Mouse (Mus musculus): ENCODE measurements around the gene Gm10271. TPM values are rescaled to one million over a fixed set of nuclear protein-coding genes. Genes with fewer than 3 reads are reported as not detected.

Gm10271 gene
- polyA plus RNA-seq, 1 experiment from 2014 or later: not detected

DNA sequence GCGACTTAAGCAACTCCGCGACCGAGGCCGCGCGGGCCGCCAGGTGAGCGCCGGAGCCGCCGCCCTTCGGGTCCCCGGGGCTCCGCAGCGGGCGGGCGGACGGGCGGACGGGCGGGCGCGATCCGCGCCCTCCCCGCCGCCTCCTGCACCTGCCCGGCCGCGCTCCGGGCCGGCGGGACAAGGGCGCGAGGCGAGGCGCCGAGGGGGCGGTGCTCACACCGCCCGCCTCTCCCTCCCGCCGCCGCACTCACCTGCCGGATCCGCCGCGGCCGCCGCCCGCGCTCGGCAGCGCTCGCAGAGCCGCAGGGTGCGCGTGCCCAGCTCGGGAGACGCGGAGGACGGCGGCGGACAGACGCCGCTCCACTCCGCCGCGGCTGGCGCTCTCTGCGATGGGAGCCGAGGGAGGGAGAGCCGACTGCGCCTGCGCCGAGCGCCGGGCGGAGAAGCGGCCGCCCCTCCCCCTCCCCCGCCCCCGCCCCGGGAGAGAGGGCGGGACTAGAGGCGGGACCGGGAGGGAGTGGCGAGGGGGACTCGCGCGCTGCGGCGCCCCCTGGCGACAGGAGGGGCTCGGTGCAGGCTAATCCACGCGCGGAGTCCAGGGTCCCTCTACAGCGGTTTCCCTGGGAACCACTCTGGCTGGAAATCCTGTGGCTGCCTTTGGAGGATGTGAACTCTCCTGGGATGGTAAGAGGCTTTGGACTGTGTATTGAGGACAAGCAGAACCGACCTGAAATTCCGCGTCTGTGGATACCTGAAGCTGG lies 22.2 kb downstream of the Gm10271 start, which contains the start of gene Rab3ip:
TSS of gene Rab3ip (minus strand) at position 761 of the 761 bp plus-strand sequence.
- peak within 1 kb of the TSS; percentile 83 for H3K4me3 ChIP-seq (replicated peaks)
- H3K9me3 ChIP-seq (replicated peaks): 0 out of 2 replicates have a peak, but pooled peaks cover 2% of the 10 kb centered on the region
- H3K4me2 ChIP-seq: peak within 1 kb of the TSS; percentile 76
- H3K27me3 ChIP-seq (replicated peaks): no peaks in the 10 kb centered on the region
- ATAC-seq (ENCODE audit: low FRiP score): peak; percentile 93
- peaks cover 34% of the 10 kb centered on the region for H3K4me1 ChIP-seq
- peak within 1 kb of the TSS; percentile 87 for H3K27ac ChIP-seq (replicated peaks)
- H3K36me3 ChIP-seq: no peaks in the 10 kb centered on the region
- peak within 1 kb of the TSS; percentile 80 for H3K9ac ChIP-seq (replicated peaks)
- under 1% methylated on average over 58 of the region's 103 CpGs for WGBS

- Histone ChIP-seq H3K4me3 (replicated peaks) (peak overlapping the region; percentile 83), H3K27ac (replicated peaks) (peak overlapping the region; percentile 87), H3K36me3 (no peaks in the 10 kb centered on the region), H3K9ac (replicated peaks) (peak overlapping the region; percentile 80), H3K27me3 (replicated peaks) (no peaks in the 10 kb centered on the region), H3K4me1 (peaks cover 34% of the 10 kb centered on the region), H3K9me3 (replicated peaks) (0 out of 2 replicates have a peak, but pooled peaks cover 2% of the 10 kb centered on the region), H3K4me2 (peak overlapping the region; percentile 76)
- under 1% methylated on average over 40 of the region's 44 CpGs for WGBS
- ATAC-seq (ENCODE audit: low FRiP score): peak; percentile 30
These were observed 23.0 kb downstream of the Gm10271 start for GRCm38 (mm10) chr10:116949111-116950008.

- no peaks in the 10 kb centered on the region for H3K36me3 ChIP-seq
- no peak overlapping the region for H3K9ac ChIP-seq (replicated peaks)
- peak overlapping the region; percentile 76 for H3K4me2 ChIP-seq
- 76% methylated on average over 9 of the region's 9 CpGs for WGBS
- no peaks in the 10 kb centered on the region for H3K27me3 ChIP-seq (replicated peaks)
- peak overlapping the region; percentile 83 for H3K4me3 ChIP-seq (replicated peaks)
- H3K9me3 ChIP-seq (replicated peaks): 0 out of 2 replicates have a peak, but pooled peaks cover 2% of the 10 kb centered on the region
- H3K4me1 ChIP-seq: peaks cover 34% of the 10 kb centered on the region
- no peak overlapping the region for H3K27ac ChIP-seq (replicated peaks)
- ATAC-seq (ENCODE audit: low FRiP score): no peak
These were observed 24.0 kb downstream of the Gm10271 start for GRCm38 (mm10) chr10:116948414-116948813.

DNA sequence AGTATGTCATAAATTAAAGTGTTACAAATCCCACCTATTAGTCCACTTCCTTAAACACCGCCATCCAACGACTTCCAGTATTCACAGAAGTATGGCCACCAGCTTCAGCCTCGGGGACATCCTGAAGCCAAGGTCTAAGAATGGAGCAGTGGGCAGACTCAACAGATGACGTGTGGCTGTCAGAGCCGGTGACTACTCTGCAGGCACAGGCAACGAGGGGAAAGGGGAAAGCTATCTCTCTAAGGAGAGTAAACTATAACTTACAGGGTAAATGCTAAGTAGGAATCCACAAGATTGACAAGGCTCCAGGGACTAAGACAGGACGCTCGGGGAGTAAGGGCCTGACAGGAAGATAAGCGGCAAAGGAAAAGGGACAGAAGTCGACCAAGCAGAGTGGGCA lies 27.5 kb downstream of the Gm10271 start:
- H3K27me3 ChIP-seq (replicated peaks): no peaks in the 10 kb centered on the region
- no peak overlapping the region for H3K9ac ChIP-seq (replicated peaks)
- no peak for ATAC-seq (ENCODE audit: low FRiP score)
- H3K9me3 ChIP-seq (replicated peaks): no peaks in the 10 kb centered on the region
- peaks cover 31% of the 10 kb centered on the region for H3K4me1 ChIP-seq
- 62% methylated on average over 10 of the region's 10 CpGs for WGBS
- H3K4me2 ChIP-seq: no peak overlapping the region
- H3K27ac ChIP-seq (replicated peaks): no peak overlapping the region
- H3K4me3 ChIP-seq (replicated peaks): no peak overlapping the region
- peaks cover 7% of the 10 kb centered on the region for H3K36me3 ChIP-seq

- Histone ChIP-seq H3K27ac (replicated peaks) (no peak overlapping the region), H3K9me3 (replicated peaks) (no peaks in the 10 kb centered on the region), H3K4me3 (replicated peaks) (no peak overlapping the region), H3K9ac (replicated peaks) (no peak overlapping the region), H3K4me2 (no peak overlapping the region), H3K36me3 (peaks cover 8% of the 10 kb centered on the region), H3K27me3 (replicated peaks) (no peaks in the 10 kb centered on the region), H3K4me1 (peaks cover 27% of the 10 kb centered on the region)
- ATAC-seq (ENCODE audit: low FRiP score): no peak
- 93% methylated on average over 3 of the region's 3 CpGs for WGBS
These were observed 28.3 kb downstream of the Gm10271 start for GRCm38 (mm10) chr10:116944144-116944543.

GRCm38 (mm10) chr10:116943025-116943424 lies 29.4 kb downstream of the Gm10271 start:
- H3K36me3 ChIP-seq: peaks cover 19% of the 10 kb centered on the region
- no peak overlapping the region for H3K9ac ChIP-seq (replicated peaks)
- peaks cover 17% of the 10 kb centered on the region for H3K4me1 ChIP-seq
- no peaks in the 10 kb centered on the region for H3K9me3 ChIP-seq (replicated peaks)
- no peak overlapping the region for H3K4me2 ChIP-seq
- H3K4me3 ChIP-seq (replicated peaks): no peak overlapping the region
- H3K27ac ChIP-seq (replicated peaks): no peak overlapping the region
- no peak for ATAC-seq (ENCODE audit: low FRiP score)
- 95% methylated on average over 6 of the region's 6 CpGs for WGBS
- H3K27me3 ChIP-seq (replicated peaks): no peaks in the 10 kb centered on the region

- no peak overlapping the region for H3K9ac ChIP-seq (replicated peaks)
- H3K4me1 ChIP-seq: no peaks in the 10 kb centered on the region
- H3K36me3 ChIP-seq: peaks cover 44% of the 10 kb centered on the region
- no peak overlapping the region for H3K4me3 ChIP-seq (replicated peaks)
- no peak overlapping the region for H3K4me2 ChIP-seq
- H3K27me3 ChIP-seq (replicated peaks): no peaks in the 10 kb centered on the region
- ATAC-seq (ENCODE audit: low FRiP score): no peak
- no peak overlapping the region for H3K27ac ChIP-seq (replicated peaks)
- WGBS: 46% methylated on average over 12 of the region's 12 CpGs
- no peaks in the 10 kb centered on the region for H3K9me3 ChIP-seq (replicated peaks)
These were observed 37.4 kb downstream of the Gm10271 start for GRCm38 (mm10) chr10:116935028-116935427.

DNA sequence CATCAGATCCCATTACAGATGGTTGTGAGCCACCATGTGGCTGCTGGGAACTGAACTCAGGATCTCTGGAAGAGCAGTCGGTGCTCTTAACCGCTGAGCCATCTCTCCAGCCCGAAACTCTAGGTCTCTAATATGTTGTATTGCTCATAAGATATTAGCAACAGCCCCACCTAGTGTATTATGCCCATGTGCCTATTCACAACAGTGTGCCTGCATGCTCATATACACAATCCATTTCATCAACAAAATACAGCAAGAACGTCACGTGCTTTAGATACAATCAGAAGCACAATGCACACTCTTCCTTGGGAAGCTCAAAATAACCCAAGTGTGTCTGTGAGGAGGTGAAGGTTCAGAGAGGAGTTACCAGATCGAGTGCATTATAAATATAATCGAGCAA lies 38.6 kb downstream of the Gm10271 start:
- no peak for ATAC-seq (ENCODE audit: low FRiP score)
- WGBS: 97% methylated on average over 7 of the region's 7 CpGs

DNA sequence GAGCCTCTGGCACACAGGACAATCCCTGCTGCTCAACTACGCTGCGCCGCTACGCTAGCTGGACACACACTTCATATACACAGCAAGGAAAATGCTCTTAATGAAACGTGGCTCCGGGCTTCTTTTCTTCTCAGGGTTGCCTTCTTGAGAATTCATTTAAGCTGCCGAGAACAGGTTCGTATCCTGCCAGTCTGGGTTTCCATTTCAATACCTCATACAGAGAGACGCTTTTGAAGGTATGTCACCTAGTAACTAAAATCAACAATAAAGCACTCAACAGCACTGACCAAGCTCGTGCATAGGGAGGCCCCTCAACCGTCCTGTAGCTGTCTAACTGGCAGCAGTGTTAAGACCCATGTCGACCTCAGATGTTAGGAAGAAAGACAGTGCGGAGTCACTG lies 40.0 kb downstream of the Gm10271 start:
- WGBS: 87% methylated on average over 13 of the region's 13 CpGs
- Histone ChIP-seq H3K4me2 (no peak overlapping the region), H3K9ac (replicated peaks) (no peak overlapping the region), H3K27ac (replicated peaks) (no peak overlapping the region), H3K9me3 (replicated peaks) (no peaks in the 10 kb centered on the region), H3K27me3 (replicated peaks) (no peaks in the 10 kb centered on the region), H3K4me3 (replicated peaks) (no peak overlapping the region), H3K36me3 (peaks cover 29% of the 10 kb centered on the region), H3K4me1 (no peaks in the 10 kb centered on the region)
- ATAC-seq (ENCODE audit: low FRiP score): no peak

More for the DNA sequence above, 38.6 kb downstream of the Gm10271 start:
- no peak overlapping the region for H3K27ac ChIP-seq (replicated peaks)
- no peak overlapping the region for H3K4me2 ChIP-seq
- no peaks in the 10 kb centered on the region for H3K27me3 ChIP-seq (replicated peaks)
- no peaks in the 10 kb centered on the region for H3K4me1 ChIP-seq
- H3K36me3 ChIP-seq: peaks cover 39% of the 10 kb centered on the region
- H3K9ac ChIP-seq (replicated peaks): no peak overlapping the region
- H3K4me3 ChIP-seq (replicated peaks): no peak overlapping the region
- no peaks in the 10 kb centered on the region for H3K9me3 ChIP-seq (replicated peaks)

GRCm38 (mm10) chr10:116931497-116932179 lies 40.8 kb downstream of the Gm10271 start:
- Histone ChIP-seq H3K36me3 (peaks cover 29% of the 10 kb centered on the region), H3K9ac (replicated peaks) (no peak overlapping the region), H3K4me3 (replicated peaks) (no peak overlapping the region), H3K9me3 (replicated peaks) (no peaks in the 10 kb centered on the region), H3K27me3 (replicated peaks) (no peaks in the 10 kb centered on the region), H3K4me2 (no peak overlapping the region), H3K4me1 (no peaks in the 10 kb centered on the region), H3K27ac (replicated peaks) (no peak overlapping the region)
- ATAC-seq (ENCODE audit: low FRiP score): no peak
- WGBS: 91% methylated on average over 15 of the region's 15 CpGs

DNA sequence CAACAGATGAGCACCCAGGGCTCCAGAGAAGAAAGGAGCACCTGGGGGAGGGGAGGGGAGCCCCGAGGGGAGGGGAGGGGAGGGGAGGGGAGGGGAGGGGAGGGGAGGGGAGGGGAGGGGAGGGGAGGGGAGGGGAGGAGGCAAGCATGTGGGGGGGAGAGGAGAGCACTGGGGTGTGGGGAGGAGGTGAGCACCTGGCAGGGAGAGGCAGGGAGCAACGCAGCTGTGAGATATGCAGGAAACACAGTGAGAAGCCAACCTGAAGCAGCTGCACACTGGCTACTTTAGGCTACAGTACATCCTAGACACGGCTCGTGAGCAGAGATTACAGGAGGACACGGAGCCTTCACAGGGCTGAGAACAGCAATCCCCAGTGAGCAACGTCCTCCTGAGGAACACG lies 41.5 kb downstream of the Gm10271 start:
- H3K9ac ChIP-seq (replicated peaks): no peak overlapping the region
- H3K4me2 ChIP-seq: no peak overlapping the region
- H3K4me1 ChIP-seq: no peaks in the 10 kb centered on the region
- WGBS: 82% methylated on average over 6 of the region's 7 CpGs
- no peak for ATAC-seq (ENCODE audit: low FRiP score)
- no peak overlapping the region for H3K4me3 ChIP-seq (replicated peaks)
- no peak overlapping the region for H3K27ac ChIP-seq (replicated peaks)
- H3K36me3 ChIP-seq: peaks cover 30% of the 10 kb centered on the region
- H3K27me3 ChIP-seq (replicated peaks): no peaks in the 10 kb centered on the region
- H3K9me3 ChIP-seq (replicated peaks): no peaks in the 10 kb centered on the region
